Mouse (Mus musculus) forebrain, embryonic 11.5 days (tissue): ENCODE measurements around the gene Entpd3. TPM values are rescaled to one million over a fixed set of nuclear protein-coding genes. Genes with fewer than 3 reads are reported as not detected.

Source experiments
- polyA plus RNA-seq: library from polyadenylated mRNA; unstranded; fragments of >200 nt; fragmentation: Nextera tagmentation; extraction: Ambion mirVana; gene quantifications from 2 replicates; pipeline ENCODE4 v1.2.1, GENCODE M21; 2014

Entpd3 gene
- polyA plus RNA-seq, 1 experiment from 2014 or later, result not detected

Other genes with a start within 250 kb of the Entpd3 start
- gene Myrip, start 238.3 kb upstream of the Entpd3 start, polyA plus RNA-seq, result 0.28 and 0.86 TPM in 2 replicates
- gene Eif1b, start 47.6 kb upstream of the Entpd3 start, polyA plus RNA-seq, result 332 and 346 TPM in 2 replicates
- gene Rpl14, start 31.6 kb downstream of the Entpd3 start, polyA plus RNA-seq, result 772 and 838 TPM in 2 replicates